In the genomic region with DNA sequence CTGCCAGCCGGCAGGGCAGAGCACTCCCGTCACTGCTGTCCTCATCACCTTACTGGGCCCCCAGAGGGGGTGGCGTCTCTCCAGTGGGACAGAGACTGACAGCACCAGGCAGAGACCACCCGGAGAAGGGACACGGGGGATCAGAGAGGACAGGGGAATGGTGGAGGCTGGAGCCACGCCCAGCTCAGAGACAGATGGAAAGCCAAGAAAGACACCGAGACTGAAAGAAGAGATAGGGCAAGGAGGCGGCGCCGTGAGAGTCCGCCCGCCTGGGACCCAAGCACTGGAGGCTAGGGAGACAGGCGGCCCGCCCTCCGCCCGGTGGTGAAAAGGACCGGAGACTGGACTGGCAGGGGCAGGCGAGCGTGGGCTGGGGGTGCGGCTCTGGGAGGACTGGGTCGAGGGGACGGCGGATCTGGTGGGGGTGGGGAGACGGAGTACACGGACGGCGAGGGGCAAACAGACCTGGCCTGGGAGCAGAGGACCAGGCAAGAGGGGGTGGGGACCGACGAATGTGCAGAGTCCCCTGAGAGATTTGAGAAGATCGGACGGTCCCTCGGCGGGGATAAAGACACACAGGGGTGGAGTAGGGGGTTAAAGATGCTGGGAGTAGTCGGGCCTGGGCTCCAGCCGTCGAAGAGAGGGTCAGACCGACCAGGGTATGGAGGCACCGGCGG, we compare ENCODE assay signal across 8 mouse cellular contexts. TPM values are rescaled to one million over a fixed set of nuclear protein-coding genes. Genes with fewer than 3 reads are reported as not detected.
A peak's percentile ranks its signal among the peaks of the same experiment; 100 is the strongest.
DNase-seq lines count a peak whose midpoint lies in the region; ATAC-seq and TF ChIP-seq lines count a peak whose summit lies in the region.

No protein-coding gene starts in this region.

- peak overlapping the region; percentile 88 for H3K4me2 ChIP-seq in intestine, embryonic 16.5 days (ENCODE audit: low read depth, low read length)
- H3K4me2 ChIP-seq in lung, postnatal 0 days (replicated peaks; ENCODE audit: low read depth, low read length) = peak overlapping the region; percentile 85

- no peak for TF ChIP-seq EP300 in lung, postnatal 0 days (IDR thresholded peaks at IDR 0.05)

- TF ChIP-seq CTCF in lung, adult 2 months (IDR thresholded peaks at IDR 0.05; ENCODE audit: insufficient read depth, low read length) = no peak
- TF ChIP-seq CTCF in lung, postnatal 0 days (IDR thresholded peaks at IDR 0.05) = no peak

- H3K9me3 ChIP-seq in intestine, embryonic 16.5 days (ENCODE audit: control insufficient read depth, low read length) = no peaks in the 10 kb centered on the region
- no peaks in the 10 kb centered on the region for H3K9me3 ChIP-seq in lung, postnatal 0 days (ENCODE audit: low read length)

- H3K27ac ChIP-seq in intestine, embryonic 16.5 days (ENCODE audit: low read length) = peak overlapping the region; percentile 75
- H3K27ac ChIP-seq in lung, postnatal 0 days (ENCODE audit: low read length) = peak overlapping the region; percentile 88

- under 1% methylated on average over 39 of the region's 39 CpGs for WGBS in lung, adult 2 months
- under 1% methylated on average over 39 of the region's 39 CpGs for WGBS in intestine, embryonic 16.5 days
- WGBS in lung, postnatal 0 days = under 1% methylated on average over 37 of the region's 39 CpGs

- H3K9ac ChIP-seq in intestine, embryonic 16.5 days (ENCODE audit: low read depth, low read length) = peak overlapping the region; percentile 88
- H3K9ac ChIP-seq in lung, postnatal 0 days (replicated peaks; ENCODE audit: low read depth) = peak overlapping the region; percentile 79

- TF ChIP-seq POLR2A in lung, adult 2 months (IDR thresholded peaks at IDR 0.05; ENCODE audit: borderline replicate concordance, extremely low read depth, low read depth, low read length) = no peak

- DNase-seq in lung, adult 2 months = peak; percentile 63
- no peak for DNase-seq in lung, postnatal 25 days (ENCODE audit: low spot score)
- peak; percentile 55 for DNase-seq in embryo, embryonic 10.5 days (ENCODE audit: low spot score)
- peak; percentile 96 for DNase-seq in heart, adult 11 months
- peak; percentile 67 for DNase-seq in lung, postnatal 0 days (ENCODE audit: low spot score)
- DNase-seq in retina, postnatal 1 day = peak; percentile 74
- no peak for DNase-seq in right cerebral cortex, adult 2 months (ENCODE audit: low spot score in 2 of 2)

- H3K27me3 ChIP-seq in intestine, embryonic 16.5 days (replicated peaks; ENCODE audit: control insufficient read depth, insufficient read depth, low read length) = no peaks in the 10 kb centered on the region
- no peaks in the 10 kb centered on the region for H3K27me3 ChIP-seq in lung, postnatal 0 days (replicated peaks; ENCODE audit: insufficient read depth, low read length)

- peak; percentile 47 for ATAC-seq in intestine, embryonic 16.5 days
- ATAC-seq in lung, postnatal 0 days = peak; percentile 21; the same call in 1 of the 2 replicates

- H3K36me3 ChIP-seq in intestine, embryonic 16.5 days (ENCODE audit: control insufficient read depth, insufficient read depth, low read length) = no peaks in the 10 kb centered on the region
- H3K36me3 ChIP-seq in lung, postnatal 0 days (ENCODE audit: insufficient read depth, low read length) = no peaks in the 10 kb centered on the region

- H3K4me3 ChIP-seq in lung, adult 2 months (replicated peaks; ENCODE audit: extremely low read depth, low read depth, low read length) = peak overlapping the region; percentile 76
- peak overlapping the region; percentile 85 for H3K4me3 ChIP-seq in intestine, embryonic 16.5 days (ENCODE audit: low read length)
- H3K4me3 ChIP-seq in lung, postnatal 0 days (ENCODE audit: low read depth, low read length) = peak overlapping the region; percentile 77

- peaks cover 13% of the 10 kb centered on the region for H3K4me1 ChIP-seq in lung, adult 2 months (ENCODE audit: control insufficient read depth, insufficient read depth, low read length)
- H3K4me1 ChIP-seq in intestine, embryonic 16.5 days (ENCODE audit: control insufficient read depth, insufficient read depth, low read length) = peaks cover 33% of the 10 kb centered on the region
- peaks cover 18% of the 10 kb centered on the region; the same call in 1 of the 2 replicates for H3K4me1 ChIP-seq in lung, postnatal 0 days (ENCODE audit: insufficient read depth, low read depth, low read length)

RNA-seq across cellular contexts. Expression of a gene that starts 0.7 kb away (rescaled TPM):
- polyA plus RNA-seq in lung, adult 2 months (2012; rRNA removed) = 111 and 134 TPM in 2 replicates
- 52.1 and 56.5 TPM in 2 replicates for polyA plus RNA-seq in intestine, embryonic 16.5 days (2015; fragmentation: Nextera tagmentation; extraction: Ambion mirVana)
- polyA plus RNA-seq in lung, postnatal 0 days (2015; fragmentation: Nextera tagmentation; extraction: Ambion mirVana) = 59.4 and 68.4 TPM in 2 replicates

RNA-seq across cellular contexts. Expression of a gene that starts 28.9 kb away (rescaled TPM):
- 10.1 and 18.7 TPM in 2 replicates for polyA plus RNA-seq in lung, adult 2 months (2012; rRNA removed)
- 13.3 and 14.7 TPM in 2 replicates for polyA plus RNA-seq in intestine, embryonic 16.5 days (2015; fragmentation: Nextera tagmentation; extraction: Ambion mirVana)
- 14.4 and 15.5 TPM in 2 replicates for polyA plus RNA-seq in lung, postnatal 0 days (2015; fragmentation: Nextera tagmentation; extraction: Ambion mirVana)

Comparison
In these comparisons a context has a peak if more than half of its experiments do, and no peak if none do; other contexts are left out.
1. DNase-seq: peak in lung, adult 2 months (single experiment), embryo, embryonic 10.5 days (single experiment), heart, adult 11 months (single experiment), lung, postnatal 0 days (single experiment) and retina, postnatal 1 day (single experiment); none in lung, postnatal 25 days (single experiment) and right cerebral cortex, adult 2 months (0 of 2).
2. Peak in every context shown above with its lines, with median percentiles within 50 percentile points of each other: H3K4me3 ChIP-seq.